Mouse (Mus musculus): Measurements from ENCODE around the gene Dolk. TPM values are rescaled to one million over a fixed set of nuclear protein-coding genes. Genes with fewer than 3 reads are reported as not detected.

Dolk gene
- total RNA-seq, 2 experiments from 2014 or later, result 25.8 to 29.2 TPM

DNA sequence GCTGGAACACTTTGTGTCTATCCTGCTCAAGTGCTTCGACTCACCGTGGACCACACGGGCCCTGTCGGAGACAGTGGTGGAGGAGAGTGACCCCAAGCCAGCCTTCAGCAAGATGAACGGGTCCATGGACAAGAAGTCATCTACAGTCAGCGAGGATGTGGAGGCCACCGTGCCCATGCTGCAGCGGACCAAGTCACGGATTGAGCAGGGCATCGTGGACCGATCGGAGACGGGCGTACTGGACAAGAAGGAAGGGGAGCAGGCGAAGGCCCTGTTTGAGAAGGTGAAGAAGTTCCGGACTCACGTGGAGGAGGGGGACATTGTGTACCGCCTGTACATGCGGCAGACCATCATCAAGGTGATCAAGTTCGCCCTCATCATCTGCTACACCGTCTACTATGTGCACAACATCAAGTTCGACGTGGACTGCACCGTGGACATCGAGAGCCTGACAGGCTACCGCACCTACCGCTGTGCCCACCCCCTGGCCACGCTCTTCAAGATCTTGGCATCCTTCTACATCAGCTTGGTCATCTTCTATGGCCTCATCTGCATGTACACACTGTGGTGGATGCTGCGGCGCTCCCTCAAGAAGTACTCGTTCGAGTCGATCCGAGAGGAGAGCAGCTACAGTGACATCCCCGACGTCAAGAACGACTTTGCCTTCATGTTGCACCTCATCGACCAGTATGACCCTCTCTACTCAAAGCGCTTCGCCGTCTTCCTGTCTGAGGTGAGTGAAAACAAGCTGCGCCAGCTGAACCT is 30.3 kb downstream of the Dolk start:
- no peak for DNase-seq (ENCODE audit: low spot score in 2 of 2)
- intact Hi-C loops (cut with DNase I), result no loop called here

DNA sequence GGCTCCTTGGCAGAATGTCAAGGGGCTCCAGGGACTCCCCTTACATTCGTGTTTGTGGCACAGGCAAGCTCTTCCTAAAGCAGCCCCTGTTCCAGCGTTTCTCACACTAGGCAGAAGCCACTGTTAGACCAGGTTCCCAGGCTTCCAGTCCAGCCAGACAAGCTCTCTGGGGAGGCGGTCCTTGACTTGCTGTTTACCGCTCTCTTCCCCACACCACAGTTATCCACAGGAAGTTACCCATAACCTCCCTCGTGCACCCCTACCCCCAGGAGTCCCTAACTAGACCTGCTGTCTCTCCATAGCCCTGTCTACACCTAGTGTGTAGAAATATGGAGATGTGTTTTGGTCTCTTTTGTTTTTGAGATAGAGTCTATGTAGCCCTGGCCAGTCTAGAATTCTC is 32.3 kb downstream of the Dolk start:
- DNase-seq (ENCODE audit: low spot score in 2 of 2), result no peak
- intact Hi-C loops (cut with DNase I), result no loop called here

DNA sequence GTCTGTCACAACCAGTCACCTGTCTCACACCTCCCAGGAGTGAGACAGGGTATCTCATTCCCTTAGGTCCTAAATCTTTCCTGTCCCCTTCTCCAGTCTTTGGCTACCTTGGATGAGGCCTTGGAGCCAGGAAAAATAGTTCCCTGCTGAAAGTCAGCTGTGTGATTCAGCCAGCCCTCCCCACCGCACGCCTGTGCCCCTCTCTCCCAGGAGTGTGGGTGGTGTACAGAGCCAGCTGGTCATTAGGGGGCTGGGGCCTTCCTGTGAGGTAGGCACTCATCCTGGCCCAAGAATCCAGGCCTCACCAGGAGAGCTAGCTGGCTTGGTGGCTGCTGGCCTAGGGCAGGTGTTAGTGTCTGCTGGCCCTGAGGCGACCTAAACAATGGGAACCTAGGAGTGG is 33.6 kb downstream of the Dolk start:
- no peak for DNase-seq (ENCODE audit: low spot score in 2 of 2)
- intact Hi-C loops (cut with DNase I), result no loop called here

DNA sequence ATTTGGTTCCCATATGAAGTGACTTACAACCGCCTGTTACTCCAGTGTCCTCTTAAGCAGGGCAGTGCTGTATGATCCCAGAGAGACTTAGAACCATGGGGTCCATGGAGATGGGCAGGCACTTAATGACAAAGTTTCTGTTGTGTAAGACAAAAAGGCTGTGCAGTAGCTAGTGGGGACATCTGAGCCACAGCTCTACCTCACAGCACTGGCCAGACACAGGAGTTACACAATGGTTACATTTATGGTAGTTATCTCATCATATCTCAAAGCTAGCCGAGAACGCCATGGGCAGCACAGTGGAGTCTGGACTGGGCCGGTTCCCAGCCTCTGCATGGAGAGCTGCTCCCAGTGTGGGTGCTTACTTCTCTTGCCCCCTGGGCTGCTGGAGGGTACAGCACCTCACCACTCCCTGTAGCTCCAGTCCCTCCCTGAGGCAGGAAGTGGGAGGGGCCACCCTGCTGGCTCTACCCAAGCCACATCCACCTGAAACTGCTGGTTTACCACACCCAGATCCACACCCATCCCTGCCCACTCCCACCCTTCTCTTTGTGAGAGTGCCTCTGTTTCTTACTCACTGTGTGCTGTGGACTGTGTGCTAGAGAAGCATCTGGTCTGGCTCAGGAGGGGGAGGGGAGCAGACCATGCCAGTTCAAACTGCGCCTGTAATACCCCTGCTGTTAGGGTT is 34.6 kb downstream of the Dolk start:
- no peak for DNase-seq (ENCODE audit: low spot score in 2 of 2)
- intact Hi-C loops (cut with DNase I), result no loop called here

DNA sequence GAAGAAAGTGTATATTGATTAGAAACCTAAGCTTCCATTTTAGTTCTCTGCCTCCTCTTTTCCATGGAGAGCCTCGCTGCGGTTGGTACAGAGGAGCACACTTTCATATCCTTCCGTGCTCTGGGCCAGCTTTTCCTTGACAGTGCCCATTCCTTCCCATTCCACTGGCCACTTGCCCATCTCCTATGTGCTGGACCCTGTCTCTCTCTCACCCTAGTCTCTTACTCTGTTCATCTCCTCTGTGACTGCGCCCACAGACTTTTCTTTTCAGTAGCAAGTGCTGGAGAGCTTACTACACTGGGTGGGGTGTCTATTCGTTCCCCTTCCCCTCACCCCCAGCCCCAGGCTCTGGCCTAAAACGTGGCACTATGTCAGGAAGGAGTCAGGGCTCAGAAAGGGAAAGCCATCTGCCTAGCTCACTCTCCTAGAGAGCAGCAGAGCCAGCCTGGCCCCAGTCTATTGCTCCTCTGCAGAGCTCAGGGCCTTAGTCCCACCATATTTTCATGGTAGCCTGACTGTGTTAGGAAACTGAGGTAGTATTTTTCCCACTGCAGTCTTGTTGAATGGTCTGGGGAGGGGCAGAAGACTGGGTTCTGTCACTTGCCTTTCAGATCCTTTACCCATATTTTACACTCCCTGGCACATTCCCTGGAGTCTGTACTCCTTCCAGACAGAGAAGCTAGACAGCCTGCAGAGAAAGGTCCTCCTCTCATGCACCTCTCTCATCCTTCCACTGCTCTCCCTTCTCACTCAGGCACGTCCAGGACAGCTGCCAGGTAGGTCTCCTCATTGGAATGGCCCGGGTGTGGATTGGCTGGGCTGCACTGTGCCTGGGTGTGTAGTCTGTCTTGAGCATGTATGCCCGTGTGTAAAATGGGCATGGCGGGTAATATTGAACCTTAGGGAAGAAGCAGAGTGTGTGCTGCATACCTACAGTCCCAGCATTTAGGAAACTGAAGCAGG is 35.7 kb downstream of the Dolk start:
- intact Hi-C loops (cut with DNase I), result no loop called here
- no peak for DNase-seq (ENCODE audit: low spot score in 2 of 2)

DNA sequence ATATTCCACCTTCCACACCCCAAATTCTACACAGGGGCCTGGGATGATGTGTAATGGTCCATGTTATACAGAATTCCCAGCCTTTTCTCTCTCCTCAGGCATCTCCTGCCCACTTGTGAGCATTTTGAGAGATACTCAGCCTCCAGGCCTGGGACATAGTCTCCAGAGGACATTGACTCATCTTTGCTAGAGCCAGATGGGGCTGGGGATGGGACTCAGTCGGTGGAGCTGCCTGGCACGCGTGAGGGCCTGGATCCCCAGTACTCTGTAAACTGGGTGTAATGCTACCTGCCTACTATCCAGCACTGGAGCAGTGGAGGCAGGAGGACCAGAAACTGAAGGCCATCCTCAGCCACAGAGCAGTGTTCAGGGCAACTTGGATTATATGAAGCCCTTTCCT is 37.0 kb downstream of the Dolk start:
- no peak for DNase-seq (ENCODE audit: low spot score in 2 of 2)
- intact Hi-C loops (cut with DNase I), result no loop called here

DNA sequence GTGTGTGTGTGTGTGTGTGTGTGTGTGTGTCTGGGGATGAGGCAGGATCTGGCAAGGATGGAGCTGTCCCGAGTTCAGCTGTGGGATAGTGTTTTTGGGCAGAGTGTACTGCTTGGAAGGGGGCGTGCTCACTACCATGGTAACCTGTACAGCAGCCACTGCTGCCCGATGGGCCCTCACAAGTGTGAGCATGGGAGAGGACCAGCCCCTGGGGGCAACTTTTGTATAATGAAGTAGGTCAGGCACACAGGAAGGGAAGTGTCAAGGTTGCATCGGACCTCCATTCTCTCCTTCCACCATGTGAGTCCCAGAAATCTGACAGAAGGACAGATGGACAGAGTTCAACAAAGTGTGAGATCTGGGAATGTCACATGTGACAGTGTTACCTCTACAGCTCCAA is 38.5 kb downstream of the Dolk start:
- DNase-seq (ENCODE audit: low spot score in 2 of 2), result no peak
- intact Hi-C loops (cut with DNase I), result no loop called here

DNA sequence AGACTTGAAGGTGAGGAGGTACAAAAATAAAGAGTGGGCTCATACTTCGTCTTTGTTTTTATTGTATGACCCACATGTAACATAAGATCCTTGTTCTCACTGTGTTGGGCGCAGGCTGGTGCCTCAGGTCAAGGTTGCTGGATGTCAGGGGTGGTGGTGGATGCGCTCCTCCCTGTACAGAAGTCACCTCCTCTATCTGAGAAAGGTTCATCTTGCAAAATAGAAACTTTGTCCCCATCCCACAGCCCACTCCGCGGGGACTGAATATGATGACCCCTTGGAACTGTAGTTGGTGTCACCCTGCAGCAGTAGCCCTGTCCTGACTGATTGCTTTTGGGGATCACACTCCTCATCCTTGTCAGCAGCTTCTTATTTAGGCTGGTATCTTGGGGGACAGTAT is 39.1 kb downstream of the Dolk start:
- intact Hi-C loops (cut with DNase I), result no loop called here
- DNase-seq (ENCODE audit: low spot score in 2 of 2), result no peak

DNA sequence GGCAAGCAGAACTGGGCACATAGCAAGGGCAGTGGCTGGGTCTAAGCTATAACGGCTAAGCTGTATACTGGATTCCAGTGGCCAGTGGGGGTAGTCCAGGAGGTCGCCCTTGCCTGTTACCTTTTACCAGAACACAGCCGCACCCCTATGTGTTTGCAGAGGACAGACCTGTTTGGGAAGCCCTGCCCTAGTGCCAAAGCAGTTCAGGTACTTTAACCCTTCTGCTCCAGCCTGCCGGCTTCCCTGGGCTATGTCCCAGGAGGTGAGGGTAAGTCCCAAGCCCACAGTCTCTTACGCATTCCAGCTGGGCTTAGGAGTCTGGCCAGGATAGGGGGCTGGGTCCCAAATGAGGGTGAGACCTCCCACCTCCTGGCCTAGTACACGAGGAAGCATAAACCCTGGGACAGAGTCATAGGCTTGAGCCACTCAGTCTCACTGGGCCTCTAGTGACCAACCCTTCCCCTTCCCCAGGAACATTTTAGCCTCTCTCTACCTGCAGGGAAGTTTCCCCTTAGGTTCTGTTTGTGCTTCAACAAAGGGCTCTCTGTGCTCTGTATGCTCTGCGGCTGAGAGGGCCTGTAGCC is 41.4 kb downstream of the Dolk start:
- DNase-seq (ENCODE audit: low spot score in 2 of 2), result no peak
- intact Hi-C loops (cut with DNase I), result no loop called here

DNA sequence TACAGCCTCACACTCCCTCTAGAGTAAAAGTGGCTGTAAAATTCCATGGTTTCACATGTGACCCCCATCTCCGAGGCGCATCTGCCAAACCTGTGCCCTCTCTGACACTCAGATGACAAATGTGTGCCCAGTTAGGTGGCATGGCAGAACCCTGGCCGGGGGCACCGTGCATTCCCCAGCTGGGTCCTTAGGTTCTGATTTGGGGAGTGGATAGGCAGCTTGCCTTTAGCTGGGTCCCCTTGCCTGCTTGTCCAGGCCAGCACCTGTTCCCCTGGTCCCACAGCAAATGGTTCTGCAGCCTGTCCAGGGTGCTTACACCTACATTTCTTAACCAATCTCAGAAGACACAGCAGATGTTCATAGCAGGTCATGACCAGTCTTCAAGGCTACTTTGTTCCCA is 42.7 kb downstream of the Dolk start:
- intact Hi-C loops (cut with DNase I), result no loop called here

DNA sequence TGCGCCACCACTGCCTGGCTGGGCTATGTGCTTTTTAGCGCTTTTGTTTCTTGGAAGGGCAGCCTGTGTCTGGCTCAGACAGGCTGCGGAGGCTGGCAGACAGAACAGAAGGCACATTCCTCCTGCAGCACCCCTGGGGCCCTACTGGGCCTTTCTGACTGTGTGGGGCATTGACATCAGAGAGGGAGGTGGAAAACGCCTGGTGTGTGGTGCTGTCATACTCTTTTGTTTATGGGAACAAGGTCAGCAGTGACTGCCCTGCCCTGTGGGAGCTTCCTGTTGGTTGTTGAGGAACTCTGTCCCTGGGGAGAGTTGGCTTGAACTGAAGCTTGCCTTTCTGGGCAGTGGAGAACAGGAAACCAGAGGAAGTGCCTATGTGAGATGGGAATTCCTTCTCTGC is 43.6 kb downstream of the Dolk start:
- no peak for DNase-seq (ENCODE audit: low spot score in 2 of 2)
- intact Hi-C loops (cut with DNase I), result no loop called here

More for the DNA sequence above, 42.7 kb downstream of the Dolk start:
- no peak for DNase-seq (ENCODE audit: low spot score in 2 of 2)

DNA sequence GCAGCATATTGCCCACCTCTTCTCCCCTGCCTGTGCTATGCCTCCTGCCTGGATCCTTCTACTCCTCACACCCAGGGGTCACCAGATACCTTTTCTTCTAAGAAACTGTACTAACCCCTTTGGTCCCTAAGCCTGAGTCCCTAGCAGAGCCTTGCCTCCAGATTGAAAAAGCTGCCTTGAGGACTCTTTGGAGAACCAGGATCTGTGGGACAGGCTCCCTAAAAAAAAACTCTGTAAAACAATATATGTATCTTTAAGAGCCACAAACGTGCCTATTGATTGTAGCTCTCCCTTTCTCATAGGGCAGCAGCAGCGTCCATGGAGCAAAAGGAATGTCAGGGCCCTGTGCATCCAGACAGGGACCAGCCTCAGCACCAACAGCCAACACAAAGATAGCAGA is 45.9 kb downstream of the Dolk start, which contains the start of gene Gm28035:
Gene Gm28035, plus strand, starts transcription at position 301 of the 400 bp plus-strand sequence.
- no peak for DNase-seq (ENCODE audit: low spot score in 2 of 2)
- intact Hi-C loops (cut with DNase I), result no loop called here

DNA sequence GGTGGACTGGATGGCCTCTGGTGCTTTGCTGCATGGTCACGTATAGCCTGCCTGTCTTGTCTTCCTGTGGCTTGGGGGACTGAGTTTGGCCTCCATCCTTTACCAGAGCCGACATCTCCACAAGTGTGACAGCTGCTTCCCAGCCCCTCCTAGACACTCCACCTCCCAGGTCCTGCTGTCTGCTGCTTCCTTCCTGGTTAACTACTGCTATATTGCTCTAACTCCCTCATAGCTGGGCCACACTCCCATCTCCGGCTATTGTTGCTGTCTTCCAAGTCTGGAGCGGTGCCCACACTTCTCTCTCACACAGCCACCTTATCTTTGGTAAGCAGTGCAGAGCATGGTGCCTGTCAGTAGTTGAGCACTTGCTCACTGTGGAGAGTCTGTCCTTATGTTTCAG is 46.4 kb downstream of the Dolk start:
- intact Hi-C loops (cut with DNase I), result no loop called here
- DNase-seq (ENCODE audit: low spot score in 2 of 2), result no peak

DNA sequence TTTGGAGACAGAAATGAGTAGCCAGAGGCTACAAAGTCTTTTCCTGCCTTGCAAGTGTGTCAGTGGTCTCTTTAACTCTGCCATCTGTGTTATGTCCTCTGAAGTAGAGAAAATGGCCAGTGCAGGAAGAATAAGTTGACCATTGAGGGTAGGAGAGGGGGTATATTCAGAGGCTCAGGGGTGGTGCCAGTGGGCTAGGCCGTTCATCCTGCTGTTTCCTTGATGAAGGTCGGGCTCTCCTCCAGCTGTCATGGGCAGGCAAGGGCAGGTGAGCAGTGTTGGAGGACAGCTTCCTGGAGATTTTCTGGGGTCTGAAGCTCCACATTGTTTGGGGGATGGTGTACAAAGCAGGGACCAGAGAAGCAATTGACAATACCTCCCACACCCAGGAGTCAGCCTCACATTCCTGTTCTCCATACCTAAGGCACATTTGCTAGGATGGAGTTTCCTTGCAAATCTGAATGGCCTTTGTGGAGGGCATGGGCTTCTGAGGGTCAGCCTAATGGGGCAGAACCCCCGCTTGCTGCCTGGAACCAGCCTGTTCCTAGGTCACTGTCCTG is 47.1 kb downstream of the Dolk start:
- DNase-seq (ENCODE audit: low spot score in 2 of 2), result no peak
- intact Hi-C loops (cut with DNase I), result loop anchor here (1.0 kb wide), 1 partner anchor 26 kb away; no protein-coding TSS in a partner anchor

DNA sequence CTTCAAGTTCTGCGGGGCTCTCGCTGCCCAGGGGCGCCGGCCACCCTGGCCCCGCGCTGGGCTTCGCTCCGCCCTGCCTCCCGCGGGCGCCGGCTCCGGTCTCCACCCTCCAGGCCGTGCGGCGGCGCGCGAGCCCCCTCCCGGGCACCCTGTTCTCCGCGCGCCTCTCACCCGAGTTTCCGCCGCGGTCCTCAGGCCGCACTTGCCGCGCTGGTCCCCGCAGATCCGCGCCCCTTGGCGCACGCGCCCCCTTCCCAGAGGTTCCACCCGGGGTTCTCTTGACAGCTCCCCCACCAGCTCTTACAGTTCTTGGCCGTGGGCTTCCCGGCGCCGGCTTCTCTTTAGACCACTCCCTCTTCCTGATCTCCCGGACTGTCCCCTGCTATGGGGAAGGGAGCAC is 48.3 kb downstream of the Dolk start:
- peak; percentile 63 to 66 for DNase-seq (ENCODE audit: low spot score in 2 of 2)
- intact Hi-C loops (cut with DNase I), result loop anchor here (1.0 to 2.0 kb wide), 4 partner anchors 27 to 67 kb away; partner anchors contain the start of genes Endog, Kyat1 and Spout1

DNA sequence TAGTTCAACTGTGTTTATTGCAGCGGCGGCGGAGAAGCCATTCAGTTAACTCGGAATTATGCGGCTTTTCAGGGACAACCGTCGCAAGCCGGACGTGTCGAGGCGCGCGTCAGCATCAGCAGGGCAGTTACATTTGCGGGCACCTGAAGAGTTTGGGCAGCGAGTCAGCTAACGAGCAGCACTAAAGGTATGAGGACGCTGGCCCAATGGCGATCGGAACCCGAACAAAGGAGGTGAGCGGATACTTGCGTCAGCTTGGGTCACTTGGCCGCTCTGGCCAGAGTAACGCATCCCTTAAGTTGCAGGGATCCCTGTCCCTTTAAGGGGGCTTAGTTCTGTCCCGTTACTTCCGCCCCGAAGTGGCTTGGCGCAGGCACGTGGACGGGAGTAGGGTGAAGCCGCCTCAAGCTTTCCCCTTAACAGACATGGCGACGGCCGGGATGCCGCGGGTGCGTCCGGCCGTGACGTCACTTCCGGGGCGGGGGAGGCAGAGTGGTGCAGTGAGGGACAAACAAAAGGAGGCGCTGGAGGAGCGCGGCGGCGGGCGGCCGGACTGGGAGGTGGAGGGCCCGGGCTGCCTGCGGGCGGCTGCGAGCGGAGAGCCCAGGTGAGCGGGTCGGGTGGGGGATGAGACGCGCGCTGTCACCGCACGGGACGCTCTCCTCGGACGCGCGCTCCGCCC is 48.8 kb downstream of the Dolk start, which contains the start of gene Lrrc8a:
Gene Lrrc8a, plus strand, starts transcription at position 517 of the 682 bp plus-strand sequence.
- intact Hi-C loops (cut with DNase I), result loop anchor here (2.0 kb wide), 3 partner anchors 33 to 67 kb away; partner anchors contain the start of genes Endog, Kyat1 and Spout1

DNA sequence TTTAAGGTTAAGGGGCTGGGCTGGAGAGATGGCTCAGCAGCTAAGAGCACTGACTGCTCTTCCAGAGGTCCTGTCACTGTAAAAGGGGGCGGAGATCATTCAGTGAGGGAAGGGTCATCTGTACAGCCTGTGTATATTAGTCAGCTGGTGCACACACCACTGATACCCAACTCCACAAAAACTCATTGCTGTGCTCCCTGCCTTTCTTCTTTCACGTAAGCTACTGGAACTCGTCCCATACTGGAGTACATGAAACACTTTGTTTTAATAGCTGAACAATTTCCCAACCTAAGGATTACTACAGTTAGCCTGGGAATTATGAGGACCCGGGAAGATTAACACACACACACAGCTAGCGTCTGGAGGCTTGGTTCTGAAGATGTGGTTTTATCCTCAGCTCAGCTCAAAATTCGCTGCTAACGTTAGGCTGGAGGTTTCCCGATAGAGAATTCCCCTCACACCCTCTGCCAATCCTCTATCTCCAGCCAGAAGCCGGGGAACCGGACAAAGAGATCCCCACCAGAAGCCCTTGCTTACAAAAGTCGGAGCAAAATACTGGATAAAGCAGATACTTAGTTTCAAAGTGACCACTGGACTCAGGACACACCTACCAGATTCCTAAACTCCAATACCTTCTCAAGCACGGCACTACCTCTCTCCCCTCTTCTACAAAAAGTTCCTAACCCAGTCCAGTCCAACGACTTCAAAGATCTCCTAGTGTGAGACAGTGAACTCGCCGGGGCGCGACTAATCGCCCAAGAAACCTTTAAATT is 49.5 kb downstream of the Dolk start:
- DNase-seq (ENCODE audit: low spot score in 2 of 2), result no peak
- intact Hi-C loops (cut with DNase I), result loop anchor here (2.0 kb wide), 3 partner anchors 32 to 66 kb away; partner anchors contain the start of genes Endog, Kyat1 and Spout1

More for the DNA sequence above, 48.8 kb downstream of the Dolk start, which contains the start of gene Lrrc8a:
- DNase-seq (ENCODE audit: low spot score in 2 of 2), result peak; percentile 99 to 100

Data from left cerebral cortex, postnatal 14 days (tissue).